ENCODE assay signal across 16 mouse cellular contexts in genomic region chr2:127736631-127737209, GRCm38 (mm10). TPM values are rescaled to one million over a fixed set of nuclear protein-coding genes. Genes with fewer than 3 reads are reported as not detected.
DNase-seq lines count a peak whose midpoint lies in the region; ATAC-seq and TF ChIP-seq lines count a peak whose summit lies in the region.
"Had no signal": no experiment of that assay in that cellular context is flagged by ENCODE, and none has a peak within 500 bp of the region (broad histone marks: within the 10 kb centered on the region; RNA-seq: fewer than 3 reads in every experiment).

No protein-coding gene starts in this region.

- 0 out of 2 replicates have a peak overlapping the region, but pooled peaks have one; percentile 19 for H3K27ac ChIP-seq in limb, embryonic 14.5 days (replicated peaks; ENCODE audit: low read depth, low read length)
- no peak overlapping the region for H3K27ac ChIP-seq in limb, embryonic 10.5 days
- H3K27ac ChIP-seq in heart, embryonic 12.5 days (ENCODE audit: poor library complexity, severe bottlenecking) = peak overlapping the region; percentile 49; the same call in 1 of the 2 replicates
- no peak overlapping the region for H3K27ac ChIP-seq in midbrain, embryonic 13.5 days
- H3K27ac ChIP-seq: liver, embryonic 14.5 days had no signal

- no peak overlapping the region for H3K9ac ChIP-seq in limb, embryonic 14.5 days (ENCODE audit: low read depth, low read length, severe bottlenecking)
- no peak overlapping the region for H3K9ac ChIP-seq in heart, embryonic 12.5 days
- H3K9ac ChIP-seq in midbrain, embryonic 13.5 days (replicated peaks) = no peak overlapping the region
- H3K9ac ChIP-seq: liver, embryonic 14.5 days; stomach, embryonic 15.5 days had no signal

- no peak overlapping the region for H3K4me3 ChIP-seq in limb, embryonic 14.5 days (replicated peaks; ENCODE audit: low read length)
- H3K4me3 ChIP-seq in limb, embryonic 10.5 days = no peak overlapping the region
- H3K4me3 ChIP-seq in heart, embryonic 12.5 days = no peak overlapping the region
- no peak overlapping the region for H3K4me3 ChIP-seq in midbrain, embryonic 13.5 days (replicated peaks)
- H3K4me3 ChIP-seq: stomach, embryonic 15.5 days had no signal

- peaks cover 2% of the 10 kb centered on the region; the same call in 1 of the 2 replicates for H3K4me1 ChIP-seq in limb, embryonic 14.5 days (ENCODE audit: control insufficient read depth, insufficient read depth, low read length)
- no peaks in the 10 kb centered on the region for H3K4me1 ChIP-seq in limb, embryonic 10.5 days
- no peaks in the 10 kb centered on the region; the same call in 1 of the 2 replicates for H3K4me1 ChIP-seq in heart, embryonic 12.5 days (replicated peaks)
- no peaks in the 10 kb centered on the region for H3K4me1 ChIP-seq in midbrain, embryonic 13.5 days (replicated peaks)
- H3K4me1 ChIP-seq: stomach, embryonic 15.5 days had no signal

- whole genome bisulfite sequencing in limb, embryonic 14.5 days = 87% methylated on average over 6 of the region's 6 CpGs
- WGBS in limb, embryonic 10.5 days = 81% methylated on average over 6 of the region's 6 CpGs
- 46% methylated on average over 6 of the region's 6 CpGs for WGBS in heart, embryonic 12.5 days
- WGBS in midbrain, embryonic 13.5 days = 86% methylated on average over 6 of the region's 6 CpGs

- TF ChIP-seq POLR2A in limb, embryonic 14.5 days (IDR thresholded peaks at IDR 0.05; ENCODE audit: borderline replicate concordance, extremely low read depth, insufficient read depth, insufficient read length) = no peak

- H3K9me3 ChIP-seq in limb, embryonic 14.5 days (ENCODE audit: control insufficient read depth, low read length) = no peaks in the 10 kb centered on the region
- H3K9me3 ChIP-seq in limb, embryonic 10.5 days (replicated peaks) = no peaks in the 10 kb centered on the region
- no peaks in the 10 kb centered on the region for H3K9me3 ChIP-seq in heart, embryonic 12.5 days (replicated peaks)
- H3K9me3 ChIP-seq in midbrain, embryonic 13.5 days = no peaks in the 10 kb centered on the region
- H3K9me3 ChIP-seq: stomach, embryonic 15.5 days had no signal

- H3K36me3 ChIP-seq in limb, embryonic 14.5 days (ENCODE audit: control insufficient read depth, insufficient read depth, low read length) = no peaks in the 10 kb centered on the region
- H3K36me3 ChIP-seq in limb, embryonic 10.5 days = peaks cover 6% of the 10 kb centered on the region
- H3K36me3 ChIP-seq in heart, embryonic 12.5 days = no peaks in the 10 kb centered on the region
- peaks cover 11% of the 10 kb centered on the region for H3K36me3 ChIP-seq in midbrain, embryonic 13.5 days
- H3K36me3 ChIP-seq: stomach, embryonic 15.5 days had no signal

- H3K4me2 ChIP-seq in limb, embryonic 14.5 days (replicated peaks; ENCODE audit: low read depth, low read length, severe bottlenecking) = no peak overlapping the region
- no peak overlapping the region for H3K4me2 ChIP-seq in heart, embryonic 12.5 days
- H3K4me2 ChIP-seq in midbrain, embryonic 13.5 days (replicated peaks) = no peak overlapping the region
- H3K4me2 ChIP-seq: midbrain, embryonic 11.5 days; stomach, embryonic 15.5 days had no signal

- DNase-seq in limb, embryonic 14.5 days (ENCODE audit: low spot score) = no peak
- no peak for DNase-seq in limb, embryonic 10.5 days (ENCODE audit: low spot score)
- no peak for DNase-seq in ovary, postnatal 14 days (ENCODE audit: low spot score)
- no peak for DNase-seq in left cerebral cortex, adult 11 months (ENCODE audit: low spot score)
- DNase-seq: cerebellum, adult 9-10 months; gastrocnemius, postnatal 36 days; layer of hippocampus, adult 9-11 months; thymus, postnatal 25 days had no signal

- ATAC-seq in limb, embryonic 14.5 days (ENCODE audit: low FRiP score, low read depth) = no peak
- ATAC-seq in heart, embryonic 12.5 days (ENCODE audit: insufficient number of reproducible peaks, low FRiP score) = peak; percentile 45
- ATAC-seq in hematopoietic stem cell, adult 5-6 weeks (replicated peaks in 1 of 2; ENCODE audit: insufficient read depth in 1 of 2, low FRiP score in 2 of 2, low TSS enrichment in 1 of 2, low read depth in 1 of 2, poor library complexity in 2 of 2, severe bottlenecking in 2 of 2) = peak; percentile 56 to 62
- ATAC-seq in midbrain, embryonic 13.5 days = no peak
- ATAC-seq: activated CD4-positive, CD25-positive, alpha-beta regulatory T cell, adult 4 months had no signal

- H3K27me3 ChIP-seq in limb, embryonic 14.5 days (ENCODE audit: control insufficient read depth, insufficient read depth, low read length) = no peaks in the 10 kb centered on the region
- no peaks in the 10 kb centered on the region for H3K27me3 ChIP-seq in limb, embryonic 10.5 days (ENCODE audit: low read depth, poor library complexity, severe bottlenecking)
- no peaks in the 10 kb centered on the region for H3K27me3 ChIP-seq in heart, embryonic 12.5 days (replicated peaks)
- no peaks in the 10 kb centered on the region for H3K27me3 ChIP-seq in midbrain, embryonic 13.5 days
- H3K27me3 ChIP-seq: stomach, embryonic 15.5 days had no signal

RNA-seq across cellular contexts. Expression of gene Mall, which starts 7.0 kb away (rescaled TPM):
- 16.5 and 16.8 TPM in 2 replicates for polyA plus RNA-seq in limb, embryonic 14.5 days (2012; rRNA removed)
- polyA plus RNA-seq in limb, embryonic 14.5 days (2014; fragmentation: Nextera tagmentation; extraction: Ambion mirVana) = 26.4 and 30.4 TPM in 2 replicates
- 1.3 and 1.8 TPM in 2 replicates for polyA plus RNA-seq in limb, embryonic 10.5 days (2016; fragmentation: Nextera tagmentation; extraction: Ambion mirVana)
- 3.4 and 3.5 TPM in 2 replicates for polyA plus RNA-seq in heart, embryonic 12.5 days (2016; fragmentation: Nextera tagmentation; extraction: Ambion mirVana)
- not detected in 2 replicates for total RNA-seq in hematopoietic stem cell, adult 5-6 weeks (2017)
- 0.61 and 0.82 TPM in 2 replicates for polyA plus RNA-seq in midbrain, embryonic 13.5 days (2015; fragmentation: Nextera tagmentation; extraction: Ambion mirVana)
- total RNA-seq: CH12.LX had no signal
- polyA plus RNA-seq: activated CD4-positive, CD25-positive, alpha-beta regulatory T cell, adult 4 months had no signal

RNA-seq across cellular contexts. Expression of gene Nphp1, which starts 52.0 kb away (rescaled TPM):
- polyA plus RNA-seq in limb, embryonic 14.5 days (2012; rRNA removed) = 21.6 and 27.8 TPM in 2 replicates
- polyA plus RNA-seq in limb, embryonic 14.5 days (2014; fragmentation: Nextera tagmentation; extraction: Ambion mirVana) = 23.4 and 30.0 TPM in 2 replicates
- polyA plus RNA-seq in limb, embryonic 10.5 days (2016; fragmentation: Nextera tagmentation; extraction: Ambion mirVana) = 36.4 and 43.6 TPM in 2 replicates
- polyA plus RNA-seq in heart, embryonic 12.5 days (2016; fragmentation: Nextera tagmentation; extraction: Ambion mirVana) = 14.8 and 15.6 TPM in 2 replicates
- 20.2 and 28.3 TPM in 2 replicates for total RNA-seq in hematopoietic stem cell, adult 5-6 weeks (2017)
- 20.4 and 21.7 TPM in 2 replicates for polyA plus RNA-seq in midbrain, embryonic 13.5 days (2015; fragmentation: Nextera tagmentation; extraction: Ambion mirVana)

RNA-seq across cellular contexts. Expression of gene Mtln, which starts 55.6 kb away (rescaled TPM):
- polyA plus RNA-seq in limb, embryonic 14.5 days (2012; rRNA removed) = 43.1 and 57.9 TPM in 2 replicates
- 38.3 and 44.8 TPM in 2 replicates for polyA plus RNA-seq in limb, embryonic 14.5 days (2014; fragmentation: Nextera tagmentation; extraction: Ambion mirVana)
- polyA plus RNA-seq in limb, embryonic 10.5 days (2016; fragmentation: Nextera tagmentation; extraction: Ambion mirVana) = 19.0 and 19.9 TPM in 2 replicates
- polyA plus RNA-seq in heart, embryonic 12.5 days (2016; fragmentation: Nextera tagmentation; extraction: Ambion mirVana) = 40.5 and 40.9 TPM in 2 replicates
- total RNA-seq in hematopoietic stem cell, adult 5-6 weeks (2017) = 39.9 and 46.1 TPM in 2 replicates
- 29.5 and 32.1 TPM in 2 replicates for polyA plus RNA-seq in midbrain, embryonic 13.5 days (2015; fragmentation: Nextera tagmentation; extraction: Ambion mirVana)

Comparison
In these comparisons a context has a peak if more than half of its experiments do, and no peak if none do; other contexts are left out.
1. H3K27ac ChIP-seq: peak in limb, embryonic 14.5 days (single experiment) and heart, embryonic 12.5 days (single experiment); none in limb, embryonic 10.5 days (single experiment) and midbrain, embryonic 13.5 days (single experiment).
2. ATAC-seq: peak in heart, embryonic 12.5 days (single experiment) and hematopoietic stem cell, adult 5-6 weeks (2 of 2); none in limb, embryonic 14.5 days (single experiment) and midbrain, embryonic 13.5 days (single experiment).